Mouse (Mus musculus) kidney, adult 2 months (tissue): ENCODE results near the gene Shb. TPM values are rescaled to one million over a fixed set of nuclear protein-coding genes. Genes with fewer than 3 reads are reported as not detected.
A peak's percentile ranks its signal among the peaks of the same experiment; 100 is the strongest.

Experiments
- DNase-seq: peaks from one replicate; pipeline ENCODE4 v3.0.0; 2021
- H3K27ac ChIP-seq: fragments of 200-500 bp; 2 replicates; pipeline ENCODE4 v1.5.1; 2012; ENCODE audit warnings: low read depth, low read length, control low read depth, inconsistent platforms; ENCODE audit not compliant: insufficient read depth
- H3K27me3 ChIP-seq: fragments of 200-500 bp; replicated peaks from 2 replicates; pipeline ENCODE4 v1.6.1; 2012; ENCODE audit warnings: mild to moderate bottlenecking, moderate library complexity, low read length, inconsistent platforms; ENCODE audit not compliant: control insufficient read depth, insufficient read depth
- H3K36me3 ChIP-seq: fragments of 200-500 bp; 2 replicates; pipeline ENCODE4 v1.6.1; 2012; ENCODE audit warnings: mild to moderate bottlenecking, moderate library complexity, low read length, inconsistent platforms; ENCODE audit not compliant: control insufficient read depth, insufficient read depth
- H3K4me1 ChIP-seq: fragments of 200-500 bp; 2 replicates; pipeline ENCODE4 v1.6.1; 2011; ENCODE audit warnings: low read length; ENCODE audit not compliant: control insufficient read depth, insufficient read depth
- H3K4me3 ChIP-seq: fragments of 200-500 bp; 2 replicates; pipeline ENCODE4 v1.5.1; 2011; ENCODE audit warnings: mild to moderate bottlenecking, low read depth, low read length, control low read depth; ENCODE audit not compliant: insufficient read depth
- CTCF ChIP-seq: fragments of 200-500 bp; conservative IDR thresholded peaks from 2 replicates; pipeline ENCODE4 v1.5.1; 2011; ENCODE audit warnings: low read depth, mild to moderate bottlenecking, control low read depth, low read length, moderate library complexity, mixed read lengths; ENCODE audit not compliant: insufficient read depth, insufficient read length
- POLR2A ChIP-seq: fragments of 200-500 bp; IDR thresholded peaks from one replicate; pipeline ENCODE4 v1.6.1; 2011; ENCODE audit warnings: low read depth, low read length, control low read depth
- WGBS: fragments of 180-500 bp; shearing (Covaris S2); methylation state at CpG from one replicate; pipeline ENCODE4 v1.1.7; 2018; 5-methylcytosine and 5-hydroxymethylcytosine counted together
- polyA plus RNA-seq: library from polyadenylated mRNA; depleted of rRNA; stranded (reverse); fragments of >200 nt; gene quantifications from 2 replicates; pipeline ENCODE4 v1.2.3, GENCODE M21; 2012

Gene Shb
- polyA plus RNA-seq, 1 experiment: 59.4 TPM

GRCm38 (mm10) chr4:45522583-45522900 is 9.7 kb downstream of the Shb start:
- WGBS: 37% methylated on average over 4 of the region's 4 CpGs
- peaks cover 76% of the 10 kb centered on the region for H3K4me1 ChIP-seq
- no peaks in the 10 kb centered on the region for H3K36me3 ChIP-seq
- TF ChIP-seq POLR2A: no peak
- TF ChIP-seq CTCF: no peak
- H3K4me3 ChIP-seq: peak overlapping the region; percentile 29; the same call in 1 of the 2 replicates
- peak; percentile 71 for DNase-seq
- H3K27ac ChIP-seq: peak overlapping the region; percentile 99
- no peaks in the 10 kb centered on the region for H3K27me3 ChIP-seq

GRCm38 (mm10) chr4:45521705-45522582 is 10.3 kb downstream of the Shb start:
- Histone ChIP-seq H3K36me3 (no peaks in the 10 kb centered on the region), H3K4me1 (peaks cover 76% of the 10 kb centered on the region), H3K4me3 (no peak overlapping the region), H3K27me3 (no peaks in the 10 kb centered on the region), H3K27ac (peak overlapping the region; percentile 99)
- TF ChIP-seq CTCF: no peak
- no peak for TF ChIP-seq POLR2A
- DNase-seq: peak; percentile 95
- WGBS: 40% methylated on average over 9 of the region's 9 CpGs

GRCm38 (mm10) chr4:45520375-45520774 is 11.9 kb downstream of the Shb start:
- WGBS: 7% methylated on average over 8 of the region's 8 CpGs
- peak; percentile 90 for DNase-seq
- no peaks in the 10 kb centered on the region for H3K36me3 ChIP-seq
- no peak for TF ChIP-seq POLR2A
- no peak for TF ChIP-seq CTCF
- peaks cover 78% of the 10 kb centered on the region for H3K4me1 ChIP-seq
- H3K27me3 ChIP-seq: no peaks in the 10 kb centered on the region
- H3K27ac ChIP-seq: peak overlapping the region; percentile 99
- peak overlapping the region; percentile 32 for H3K4me3 ChIP-seq

GRCm38 (mm10) chr4:45517399-45517798 is 14.9 kb downstream of the Shb start:
- DNase-seq: peak; percentile 82
- Histone ChIP-seq H3K4me1 (peaks cover 89% of the 10 kb centered on the region), H3K4me3 (no peak overlapping the region), H3K36me3 (no peaks in the 10 kb centered on the region), H3K27me3 (no peaks in the 10 kb centered on the region), H3K27ac (peak overlapping the region; percentile 75)
- WGBS: 9% methylated on average over 4 of the region's 4 CpGs
- TF ChIP-seq POLR2A: no peak
- TF ChIP-seq CTCF: no peak

- Histone ChIP-seq H3K4me1 (peaks cover 80% of the 10 kb centered on the region), H3K27ac (peak overlapping the region; percentile 75; the same call in 1 of the 2 replicates), H3K4me3 (no peak overlapping the region), H3K27me3 (no peaks in the 10 kb centered on the region), H3K36me3 (no peaks in the 10 kb centered on the region)
- WGBS: 57% methylated on average over 4 of the region's 4 CpGs
- no peak for DNase-seq
- TF ChIP-seq POLR2A (no peak), CTCF (no peak)
Observed at GRCm38 (mm10) chr4:45515894-45516293, 16.4 kb downstream of the Shb start.

GRCm38 (mm10) chr4:45514406-45514805 is 17.9 kb downstream of the Shb start:
- Histone ChIP-seq H3K27ac (peak overlapping the region; percentile 77), H3K4me3 (no peak overlapping the region), H3K36me3 (no peaks in the 10 kb centered on the region), H3K4me1 (peaks cover 76% of the 10 kb centered on the region), H3K27me3 (no peaks in the 10 kb centered on the region)
- 15% methylated on average over 7 of the region's 7 CpGs for WGBS
- TF ChIP-seq POLR2A (no peak), CTCF (no peak)
- peak; percentile 42 for DNase-seq

- WGBS: 2% methylated on average over 10 of the region's 10 CpGs
- Histone ChIP-seq H3K27ac (peak overlapping the region; percentile 83), H3K36me3 (no peaks in the 10 kb centered on the region), H3K4me1 (peaks cover 76% of the 10 kb centered on the region), H3K4me3 (no peak overlapping the region), H3K27me3 (no peaks in the 10 kb centered on the region)
- TF ChIP-seq CTCF (no peak), POLR2A (no peak)
- peak; percentile 88 for DNase-seq
Observed at GRCm38 (mm10) chr4:45513791-45514293, 18.4 kb downstream of the Shb start.
